Mouse (Mus musculus): ENCODE measurements around the gene Rabep1.
A peak's percentile ranks its signal among the peaks of the same experiment; 100 is the strongest.

The Rabep1 gene

GRCm38 (mm10) chr11:70973947-70974346 lies 129.4 kb downstream of the Rabep1 start:
- peak; percentile 43 for DNase-seq (ENCODE audit: low read depth, low spot score)

GRCm38 (mm10) chr11:70975193-70975592 lies 130.6 kb downstream of the Rabep1 start:
- no peak for DNase-seq (ENCODE audit: low read depth, low spot score)

- no peak for DNase-seq (ENCODE audit: low read depth, low spot score)
These were observed 132.7 kb downstream of the Rabep1 start for GRCm38 (mm10) chr11:70977293-70977692.

- peak; percentile 86 for DNase-seq (ENCODE audit: low read depth, low spot score)
These were observed 135.7 kb downstream of the Rabep1 start for GRCm38 (mm10) chr11:70980232-70980631.

- peak; percentile 56 for DNase-seq (ENCODE audit: low read depth, low spot score)
These were observed 136.4 kb downstream of the Rabep1 start for GRCm38 (mm10) chr11:70980751-70981510.

- peak; percentile 40 for DNase-seq (ENCODE audit: low read depth, low spot score)
These were observed 137.5 kb downstream of the Rabep1 start for GRCm38 (mm10) chr11:70982030-70982429.

- peak; percentile 93 for DNase-seq (ENCODE audit: low read depth, low spot score)
These were observed 138.1 kb downstream of the Rabep1 start, which contains the start of gene C1qbp for GRCm38 (mm10) chr11:70982557-70983228. TSS of gene C1qbp (minus strand) at chr11:70983026.

Data from A20 (cell line).